Mouse (Mus musculus) retina, postnatal 7 days (tissue): ENCODE measurements at regions not wholly inside any gene's neighbourhood (a gene's known extent, or its start where the extent isn't known, plus 50 kb on each side); places are given as distances from the start of the nearest gene placed in this dataset.
A peak's percentile ranks its signal among the peaks of the same experiment; 100 is the strongest.
"Not testable (repeated sequence)": the region's sequence is repeated elsewhere in the genome, so short reads cannot be mapped to it uniquely, and the experiment has no call there.

Experiments used
- DNase-seq: peaks from one replicate; pipeline ENCODE4 v3.0.0-alpha.2; 2012; ENCODE audit warnings: low read depth, low spot score

- peak; percentile 14 for DNase-seq
These were observed 112.7 kb upstream of the Grin3a start for GRCm38 (mm10) chr4:49958275-49958674.

GRCm38 (mm10) chr4:49956855-49957254 lies 111.3 kb upstream of the Grin3a start:
- no peak for DNase-seq

- no peak for DNase-seq
These were observed 100.8 kb upstream of the Grin3a start for GRCm38 (mm10) chr4:49946306-49946705.

- no peak for DNase-seq
These were observed 91.9 kb upstream of the Grin3a start for GRCm38 (mm10) chr4:49937471-49937870.

- DNase-seq: not testable (repeated sequence)
These were observed 84.1 kb upstream of the Grin3a start for GRCm38 (mm10) chr4:49929636-49930035.

GRCm38 (mm10) chr4:49927045-49927444 lies 81.5 kb upstream of the Grin3a start:
- DNase-seq: no peak

GRCm38 (mm10) chr4:49914221-49914620 lies 68.7 kb upstream of the Grin3a start:
- no peak for DNase-seq

- peak; percentile 16 for DNase-seq
These were observed 68.1 kb upstream of the Grin3a start for GRCm38 (mm10) chr4:49913636-49914035.
